Mouse (Mus musculus) spleen, adult 2 months (tissue): Measurements from ENCODE around the gene Spata31d1d.
"Not testable (repeated sequence)": the region's sequence is repeated elsewhere in the genome, so short reads cannot be mapped to it uniquely, and the experiment has no call there.

Experiments
- CTCF ChIP-seq: fragments of 200-500 bp; IDR thresholded peaks from 2 replicates; pipeline ENCODE4 v1.5.1; 2011; ENCODE audit warnings: mild to moderate bottlenecking, inconsistent platforms; ENCODE audit not compliant: insufficient read depth, insufficient read length, insufficient replicate concordance; ENCODE audit errors: extremely low read depth
- POLR2A ChIP-seq: fragments of 200-500 bp; IDR thresholded peaks from 2 replicates; pipeline ENCODE4 v1.6.1; 2011; ENCODE audit warnings: low read depth, low read length, inconsistent platforms

DNA sequence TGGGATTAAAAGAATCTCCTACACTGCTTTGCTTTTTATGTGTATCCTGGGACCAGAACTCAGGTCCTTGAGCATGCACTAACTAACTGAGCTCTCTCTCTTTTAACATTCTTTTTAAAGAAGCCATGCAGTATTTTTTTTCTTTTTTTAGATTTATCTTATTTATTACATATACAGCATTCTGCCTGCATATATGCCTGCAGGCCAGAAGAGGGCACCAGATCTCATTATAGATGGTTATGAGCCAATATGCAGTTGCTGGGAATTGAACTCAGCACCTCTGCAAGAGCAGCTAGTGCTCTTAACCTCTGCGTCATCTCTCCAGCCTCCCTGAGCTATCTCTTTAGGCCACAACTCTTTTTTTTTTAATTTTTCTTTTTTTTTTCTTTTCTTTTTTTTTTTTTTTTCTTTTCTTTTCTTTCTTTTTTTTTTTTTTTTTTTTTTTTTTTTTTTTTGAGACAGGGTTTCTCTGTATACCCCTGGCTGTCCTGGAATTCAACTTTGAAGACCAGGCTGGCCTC, 48.3 kb upstream of the Spata31d1d start:
- TF ChIP-seq POLR2A, CTCF: not testable (repeated sequence)
